Mouse (Mus musculus) intestine, embryonic 16.5 days (tissue): ENCODE measurements around the gene Col7a1. TPM values are rescaled to one million over a fixed set of nuclear protein-coding genes. Genes with fewer than 3 reads are reported as not detected.

ENCODE experiments used
- ATAC-seq: fragments of 200-750 bp; cut with Nextera tagmentation; 2 replicates; pipeline ENCODE4 v1.8.0; 2017; ENCODE audit warnings: moderate TSS enrichment, moderate library complexity
- H3K27ac ChIP-seq: fragments of 300-500 bp; sonication (generic); 2 replicates; pipeline ENCODE4 v1.5.1; 2014; ENCODE audit warnings: mild to moderate bottlenecking, low read length
- H3K27me3 ChIP-seq: fragments of 300-500 bp; sonication (generic); replicated peaks from 2 replicates; pipeline ENCODE4 v1.6.1; 2014; ENCODE audit warnings: low read length, control low read depth, mixed read lengths; ENCODE audit not compliant: control insufficient read depth, insufficient read depth
- H3K36me3 ChIP-seq: fragments of 300-500 bp; sonication (generic); 2 replicates; pipeline ENCODE4 v1.6.1; 2014; ENCODE audit warnings: low read length, control low read depth; ENCODE audit not compliant: control insufficient read depth, insufficient read depth
- H3K4me1 ChIP-seq: fragments of 300-500 bp; sonication (generic); 2 replicates; pipeline ENCODE4 v1.6.1; 2014; ENCODE audit warnings: low read length, control low read depth, mixed read lengths; ENCODE audit not compliant: control insufficient read depth, insufficient read depth
- H3K4me2 ChIP-seq: fragments of 300-500 bp; sonication (generic); 2 replicates; pipeline ENCODE4 v1.6.1; 2014; ENCODE audit warnings: low read depth, low read length, control low read depth
- H3K4me3 ChIP-seq: fragments of 300-500 bp; sonication (generic); 2 replicates; pipeline ENCODE4 v1.5.1; 2014; ENCODE audit warnings: mild to moderate bottlenecking, low read length
- H3K9ac ChIP-seq: fragments of 300-500 bp; sonication (generic); 2 replicates; pipeline ENCODE4 v1.6.1; 2014; ENCODE audit warnings: low read depth, low read length
- H3K9me3 ChIP-seq: fragments of 300-500 bp; sonication (generic); 2 replicates; pipeline ENCODE4 v1.6.1; 2016; ENCODE audit warnings: low read length, control low read depth; ENCODE audit not compliant: control insufficient read depth
- WGBS: fragments of 180-500 bp; shearing (Covaris S2); extraction: QIAGEN DNeasy Blood & Tissue Kit; methylation state at CpG from one replicate; pipeline ENCODE4 v1.1.7; 2014; 5-methylcytosine and 5-hydroxymethylcytosine counted together
- polyA plus RNA-seq: library from polyadenylated mRNA; unstranded; fragments of >200 nt; fragmentation: Nextera tagmentation; extraction: Ambion mirVana; gene quantifications from 2 replicates; pipeline ENCODE4 v1.2.1, GENCODE M21; 2015

Col7a1 gene
- polyA plus RNA-seq = 0.99 and 1.2 TPM in 2 replicates

GRCm38 (mm10) chr9:108953081-108953636 lies at the start of gene Col7a1:
Col7a1 (plus strand) TSS chr9:108953586.
- peak within 1 kb of the TSS; percentile 32; the same call in 1 of the 2 replicates for H3K9ac ChIP-seq
- peaks cover 16% of the 10 kb centered on the region for H3K36me3 ChIP-seq
- no peak within 1 kb of the TSS for H3K27ac ChIP-seq
- ATAC-seq = no peak
- H3K9me3 ChIP-seq = no peaks in the 10 kb centered on the region
- H3K4me2 ChIP-seq = peak within 1 kb of the TSS; percentile 43; the same call in 1 of the 2 replicates
- H3K4me1 ChIP-seq = 0 out of 2 replicates have a peak, but pooled peaks cover 3% of the 10 kb centered on the region
- H3K4me3 ChIP-seq = peak within 1 kb of the TSS; percentile 25
- H3K27me3 ChIP-seq = peaks cover 15% of the 10 kb centered on the region
- 10% methylated on average over 15 of the region's 15 CpGs for WGBS

- H3K9ac ChIP-seq = no peak overlapping the region
- no peak overlapping the region for H3K4me2 ChIP-seq
- WGBS = 62% methylated on average over 6 of the region's 6 CpGs
- H3K4me1 ChIP-seq = no peaks in the 10 kb centered on the region
- no peak overlapping the region for H3K4me3 ChIP-seq
- no peak for ATAC-seq
- H3K27ac ChIP-seq = no peak overlapping the region
- H3K9me3 ChIP-seq = no peaks in the 10 kb centered on the region
- H3K27me3 ChIP-seq = no peaks in the 10 kb centered on the region
- H3K36me3 ChIP-seq = no peaks in the 10 kb centered on the region
Measured at GRCm38 (mm10) chr9:108912308-108912707, 41.1 kb upstream of the Col7a1 start.

GRCm38 (mm10) chr9:108913161-108913560 lies 40.2 kb upstream of the Col7a1 start:
- 84% methylated on average over 7 of the region's 7 CpGs for WGBS
- ATAC-seq = no peak
- no peaks in the 10 kb centered on the region for H3K4me1 ChIP-seq
- H3K36me3 ChIP-seq = no peaks in the 10 kb centered on the region
- no peaks in the 10 kb centered on the region for H3K27me3 ChIP-seq
- no peak overlapping the region for H3K9ac ChIP-seq
- H3K9me3 ChIP-seq = no peaks in the 10 kb centered on the region
- H3K4me3 ChIP-seq = no peak overlapping the region
- no peak overlapping the region for H3K27ac ChIP-seq
- no peak overlapping the region for H3K4me2 ChIP-seq

- H3K27me3 ChIP-seq = no peaks in the 10 kb centered on the region
- ATAC-seq = no peak
- H3K9ac ChIP-seq = no peak overlapping the region
- H3K4me2 ChIP-seq = no peak overlapping the region
- no peak overlapping the region for H3K4me3 ChIP-seq
- 69% methylated on average over 10 of the region's 10 CpGs for WGBS
- no peak overlapping the region for H3K27ac ChIP-seq
- no peaks in the 10 kb centered on the region for H3K9me3 ChIP-seq
- H3K4me1 ChIP-seq = no peaks in the 10 kb centered on the region
- H3K36me3 ChIP-seq = no peaks in the 10 kb centered on the region
Measured at GRCm38 (mm10) chr9:108913621-108914020, 39.8 kb upstream of the Col7a1 start.

GRCm38 (mm10) chr9:108914491-108914890 lies 38.9 kb upstream of the Col7a1 start, which contains the start of gene Tmem89:
Tmem89 (plus strand) TSS chr9:108914619.
- Histone ChIP-seq H3K4me3 (no peak within 1 kb of the TSS), H3K27me3 (no peaks in the 10 kb centered on the region), H3K36me3 (no peaks in the 10 kb centered on the region), H3K9ac (no peak within 1 kb of the TSS), H3K27ac (no peak within 1 kb of the TSS), H3K4me1 (no peaks in the 10 kb centered on the region), H3K9me3 (no peaks in the 10 kb centered on the region), H3K4me2 (no peak within 1 kb of the TSS)
- WGBS = 70% methylated on average over 6 of the region's 6 CpGs
- no peak for ATAC-seq

GRCm38 (mm10) chr9:108925897-108926296 lies 27.5 kb upstream of the Col7a1 start:
- Histone ChIP-seq H3K4me2 (no peak overlapping the region), H3K4me1 (no peaks in the 10 kb centered on the region), H3K36me3 (no peaks in the 10 kb centered on the region), H3K27me3 (no peaks in the 10 kb centered on the region), H3K9ac (no peak overlapping the region), H3K9me3 (no peaks in the 10 kb centered on the region), H3K27ac (no peak overlapping the region), H3K4me3 (no peak overlapping the region)
- ATAC-seq = peak; percentile 91
- 43% methylated on average over 8 of the region's 8 CpGs for WGBS

GRCm38 (mm10) chr9:108928424-108928823 lies 25.0 kb upstream of the Col7a1 start:
- Histone ChIP-seq H3K9ac (no peak overlapping the region), H3K4me2 (no peak overlapping the region), H3K27ac (no peak overlapping the region), H3K4me3 (no peak overlapping the region), H3K27me3 (no peaks in the 10 kb centered on the region), H3K4me1 (no peaks in the 10 kb centered on the region), H3K36me3 (no peaks in the 10 kb centered on the region), H3K9me3 (no peaks in the 10 kb centered on the region)
- WGBS = 62% methylated on average over 3 of the region's 3 CpGs
- ATAC-seq = peak; percentile 75

GRCm38 (mm10) chr9:108935991-108936390 lies 17.4 kb upstream of the Col7a1 start:
- Histone ChIP-seq H3K4me1 (peaks cover 7% of the 10 kb centered on the region; the same call in 1 of the 2 replicates), H3K27me3 (no peaks in the 10 kb centered on the region), H3K9ac (no peak overlapping the region), H3K9me3 (no peaks in the 10 kb centered on the region), H3K27ac (no peak overlapping the region), H3K36me3 (peaks cover 4% of the 10 kb centered on the region; the same call in 1 of the 2 replicates), H3K4me2 (no peak overlapping the region; the same call in 1 of the 2 replicates), H3K4me3 (peak overlapping the region; percentile 89)
- ATAC-seq = no peak
- WGBS = 14% methylated on average over 3 of the region's 3 CpGs

- peaks cover 7% of the 10 kb centered on the region; the same call in 1 of the 2 replicates for H3K4me1 ChIP-seq
- peaks cover 4% of the 10 kb centered on the region; the same call in 1 of the 2 replicates for H3K36me3 ChIP-seq
- ATAC-seq = peak; percentile 94
- WGBS = under 1% methylated on average over 58 of the region's 58 CpGs
- H3K9ac ChIP-seq = peak within 1 kb of the TSS; percentile 89
- peak within 1 kb of the TSS; percentile 89 for H3K4me3 ChIP-seq
- H3K27ac ChIP-seq = peak within 1 kb of the TSS; percentile 60
- H3K9me3 ChIP-seq = no peaks in the 10 kb centered on the region
- peak within 1 kb of the TSS; percentile 75 for H3K4me2 ChIP-seq
- no peaks in the 10 kb centered on the region for H3K27me3 ChIP-seq
Measured at GRCm38 (mm10) chr9:108936418-108937364, 16.7 kb upstream of the Col7a1 start, which contains the start of gene Uqcrc1. Uqcrc1 (plus strand) TSS chr9:108936633.
